Mouse (Mus musculus) heart, embryonic 14.5 days (tissue): Measurements from ENCODE around the gene Pprc1. TPM values are rescaled to one million over a fixed set of nuclear protein-coding genes. Genes with fewer than 3 reads are reported as not detected.

Source experiments
- ATAC-seq: fragments of 200-750 bp; cut with Nextera tagmentation; 2 replicates; pipeline ENCODE4 v1.8.0; 2017; ENCODE audit warnings: low read depth, moderate TSS enrichment; ENCODE audit not compliant: insufficient number of reproducible peaks, insufficient read depth, low FRiP score
- H3K27ac ChIP-seq, 2 experiments: fragments of 200-500 bp in 1 of 2; fragments of 300-500 bp in 1 of 2; sonication (generic) in 1 of 2; replicated peaks in 1 of 2; 2 replicates each; pipeline ENCODE4 v1.5.1; 2012 to 2014; ENCODE audit warnings: low read depth in 2 of 2, low read length in 2 of 2, control low read depth in 1 of 2, mild to moderate bottlenecking in 1 of 2, mixed read lengths in 1 of 2; ENCODE audit not compliant: control insufficient read depth in 1 of 2, insufficient read depth in 1 of 2
- H3K27me3 ChIP-seq: fragments of 300-500 bp; sonication (generic); 2 replicates; pipeline ENCODE4 v1.6.1; 2014; ENCODE audit warnings: mild to moderate bottlenecking, low read length, control low read depth; ENCODE audit not compliant: control insufficient read depth, insufficient read depth
- H3K36me3 ChIP-seq: fragments of 300-500 bp; sonication (generic); 2 replicates; pipeline ENCODE4 v1.6.1; 2014; ENCODE audit warnings: mild to moderate bottlenecking, control low read depth, low read length, mixed read lengths; ENCODE audit not compliant: control insufficient read depth, insufficient read depth
- H3K4me1 ChIP-seq, 2 experiments: fragments of 200-500 bp in 1 of 2; fragments of 300-500 bp in 1 of 2; sonication (generic) in 1 of 2; 2 replicates each; pipeline ENCODE4 v1.6.1; 2012 to 2014; ENCODE audit warnings: low read length in 2 of 2, control low read depth in 1 of 2, mixed read lengths in 1 of 2; ENCODE audit not compliant: control insufficient read depth in 2 of 2, insufficient read depth in 2 of 2
- H3K4me2 ChIP-seq: fragments of 300-500 bp; sonication (generic); 2 replicates; pipeline ENCODE4 v1.6.1; 2014; ENCODE audit warnings: mild to moderate bottlenecking, low read length
- H3K4me3 ChIP-seq, 2 experiments: fragments of 200-500 bp in 1 of 2; fragments of 300-500 bp in 1 of 2; sonication (generic) in 1 of 2; 2 replicates each; pipeline ENCODE4 v1.5.1; 2012 to 2014; ENCODE audit warnings: low read length in 2 of 2, mild to moderate bottlenecking in 2 of 2, control low read depth in 1 of 2, low read depth in 1 of 2, moderate library complexity in 1 of 2; ENCODE audit not compliant: control insufficient read depth in 1 of 2, insufficient read depth in 1 of 2
- H3K9ac ChIP-seq: fragments of 300-500 bp; sonication (generic); 2 replicates; pipeline ENCODE4 v1.6.1; 2014; ENCODE audit warnings: mild to moderate bottlenecking, low read length
- H3K9me3 ChIP-seq: fragments of 300-500 bp; sonication (generic); 2 replicates; pipeline ENCODE4 v1.6.1; 2016; ENCODE audit warnings: low read length, control low read depth; ENCODE audit not compliant: control insufficient read depth
- WGBS: fragments of 180-500 bp; shearing (Covaris S2); extraction: QIAGEN DNeasy Blood & Tissue Kit; methylation state at CpG from one replicate; pipeline ENCODE4 v1.1.7; 2014; 5-methylcytosine and 5-hydroxymethylcytosine counted together
- polyA plus RNA-seq: library from polyadenylated mRNA; unstranded; fragments of >200 nt; fragmentation: Nextera tagmentation; extraction: Ambion mirVana; gene quantifications from 2 replicates; pipeline ENCODE4 v1.2.1, GENCODE M21; 2014

Pprc1 gene
- polyA plus RNA-seq, 1 experiment from 2014 or later = 26.4 TPM

DNA sequence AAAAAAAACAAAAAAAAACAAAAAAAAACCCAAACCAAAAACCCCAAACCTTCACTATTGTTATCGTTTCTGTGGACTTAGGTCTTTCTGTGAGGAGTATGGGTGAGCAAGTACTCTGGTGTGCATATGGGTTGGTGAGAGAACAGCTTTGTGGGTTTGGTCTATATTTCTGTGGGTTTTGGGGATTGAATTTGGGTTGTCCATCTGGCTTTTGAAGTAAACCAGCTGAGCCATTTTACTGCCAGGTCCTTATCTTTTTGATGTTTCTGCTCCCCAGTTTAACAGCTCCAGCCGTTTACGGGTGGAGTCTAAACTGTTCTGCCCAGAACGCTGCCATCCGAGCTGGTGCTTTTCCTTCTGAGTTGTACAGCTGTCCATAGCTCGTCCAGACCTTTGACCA is 16.2 kb downstream of the Pprc1 start:
- Histone ChIP-seq H3K4me3 (no peak overlapping the region), H3K4me2 (no peak overlapping the region), H3K4me1 (peaks cover 2 to 10% of the 10 kb centered on the region in 2 experiments; a peak in 3 of 4 replicates), H3K27ac (no peak overlapping the region), H3K9me3 (no peaks in the 10 kb centered on the region), H3K27me3 (no peaks in the 10 kb centered on the region), H3K9ac (no peak overlapping the region), H3K36me3 (peaks cover 48% of the 10 kb centered on the region)
- no peak for ATAC-seq
- WGBS = 64% methylated on average over 6 of the region's 6 CpGs

DNA sequence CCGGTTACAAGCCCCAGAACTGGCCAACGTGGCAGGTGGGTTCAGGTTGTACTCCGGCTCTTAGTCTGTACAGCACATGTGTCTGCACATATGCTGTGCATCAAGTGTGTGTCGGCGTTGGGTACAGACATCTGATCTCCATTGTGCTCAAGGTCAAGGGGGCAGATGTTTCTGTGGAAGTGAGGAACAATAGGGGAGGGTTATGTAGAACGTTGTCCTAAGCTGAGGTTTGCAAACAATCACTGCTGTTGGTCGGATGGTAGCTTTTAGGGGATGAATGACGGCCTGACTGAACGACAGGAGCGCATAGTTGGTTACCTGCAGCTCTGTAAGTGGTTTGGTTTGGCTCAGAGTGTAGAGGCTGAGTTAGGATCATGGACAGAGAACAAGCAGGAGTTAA is 23.4 kb downstream of the Pprc1 start:
- Histone ChIP-seq H3K4me1 (no peaks in the 10 kb centered on the region), H3K9me3 (no peaks in the 10 kb centered on the region), H3K36me3 (peaks cover 99% of the 10 kb centered on the region), H3K27me3 (no peaks in the 10 kb centered on the region), H3K4me2 (no peak overlapping the region), H3K4me3 (no peak overlapping the region), H3K27ac (no peak overlapping the region), H3K9ac (no peak overlapping the region)
- ATAC-seq = no peak
- WGBS = 77% methylated on average over 10 of the region's 10 CpGs

DNA sequence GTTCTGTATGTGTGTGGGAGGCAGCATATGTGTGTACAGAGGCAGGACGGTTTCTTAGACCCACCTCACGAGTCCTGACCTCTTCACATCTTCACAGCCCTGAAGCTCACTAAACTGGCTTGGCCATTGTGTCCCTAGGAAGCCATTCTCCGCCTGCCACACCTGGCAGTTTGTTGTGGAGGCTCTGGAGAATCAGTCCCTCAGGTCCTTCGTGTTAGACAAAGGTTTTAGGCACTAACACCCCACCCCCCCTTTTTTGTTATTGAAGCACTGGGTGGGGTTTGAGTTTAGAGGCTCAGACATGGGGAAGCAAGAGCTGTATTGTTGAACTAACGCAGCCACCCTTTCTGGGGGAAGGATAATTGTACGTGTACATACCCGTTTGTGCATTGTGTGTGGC is 28.6 kb downstream of the Pprc1 start:
- H3K27ac ChIP-seq = no peak overlapping the region
- H3K4me3 ChIP-seq = no peak overlapping the region
- no peaks in the 10 kb centered on the region for H3K27me3 ChIP-seq
- H3K4me2 ChIP-seq = no peak overlapping the region
- H3K36me3 ChIP-seq = peaks cover 64% of the 10 kb centered on the region
- 87% methylated on average over 7 of the region's 7 CpGs for WGBS
- H3K9ac ChIP-seq = no peak overlapping the region
- ATAC-seq = no peak
- H3K9me3 ChIP-seq = no peaks in the 10 kb centered on the region
- H3K4me1 ChIP-seq = peaks cover 3 to 14% of the 10 kb centered on the region in 2 experiments

DNA sequence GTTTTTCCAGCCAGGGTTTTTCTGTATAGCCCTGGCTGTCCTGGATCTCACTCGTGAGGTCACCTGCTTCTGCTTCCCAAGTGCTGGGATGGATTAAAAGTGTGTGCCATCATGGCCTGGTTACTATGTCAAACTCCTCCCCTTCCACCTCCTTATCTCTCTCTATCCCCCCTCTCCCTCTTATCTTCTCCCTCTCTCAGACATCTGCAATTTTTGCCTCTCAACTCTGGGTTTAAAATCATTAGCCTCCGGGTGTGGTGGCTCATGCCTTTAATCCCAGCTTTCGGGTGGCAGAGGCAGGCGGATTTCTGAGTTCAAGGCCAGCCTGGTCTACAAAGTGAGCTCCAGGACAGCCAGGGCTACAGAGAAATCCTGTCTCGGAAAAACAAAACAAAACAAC is 29.6 kb downstream of the Pprc1 start:
- Histone ChIP-seq H3K9me3 (no peaks in the 10 kb centered on the region), H3K4me2 (no peak overlapping the region), H3K9ac (no peak overlapping the region), H3K27ac (no peak overlapping the region), H3K4me3 (no peak overlapping the region), H3K27me3 (no peaks in the 10 kb centered on the region), H3K36me3 (peaks cover 64% of the 10 kb centered on the region), H3K4me1 (peaks cover 3 to 14% of the 10 kb centered on the region in 2 experiments)
- ATAC-seq = no peak
- WGBS = 81% methylated on average over 5 of the region's 5 CpGs

DNA sequence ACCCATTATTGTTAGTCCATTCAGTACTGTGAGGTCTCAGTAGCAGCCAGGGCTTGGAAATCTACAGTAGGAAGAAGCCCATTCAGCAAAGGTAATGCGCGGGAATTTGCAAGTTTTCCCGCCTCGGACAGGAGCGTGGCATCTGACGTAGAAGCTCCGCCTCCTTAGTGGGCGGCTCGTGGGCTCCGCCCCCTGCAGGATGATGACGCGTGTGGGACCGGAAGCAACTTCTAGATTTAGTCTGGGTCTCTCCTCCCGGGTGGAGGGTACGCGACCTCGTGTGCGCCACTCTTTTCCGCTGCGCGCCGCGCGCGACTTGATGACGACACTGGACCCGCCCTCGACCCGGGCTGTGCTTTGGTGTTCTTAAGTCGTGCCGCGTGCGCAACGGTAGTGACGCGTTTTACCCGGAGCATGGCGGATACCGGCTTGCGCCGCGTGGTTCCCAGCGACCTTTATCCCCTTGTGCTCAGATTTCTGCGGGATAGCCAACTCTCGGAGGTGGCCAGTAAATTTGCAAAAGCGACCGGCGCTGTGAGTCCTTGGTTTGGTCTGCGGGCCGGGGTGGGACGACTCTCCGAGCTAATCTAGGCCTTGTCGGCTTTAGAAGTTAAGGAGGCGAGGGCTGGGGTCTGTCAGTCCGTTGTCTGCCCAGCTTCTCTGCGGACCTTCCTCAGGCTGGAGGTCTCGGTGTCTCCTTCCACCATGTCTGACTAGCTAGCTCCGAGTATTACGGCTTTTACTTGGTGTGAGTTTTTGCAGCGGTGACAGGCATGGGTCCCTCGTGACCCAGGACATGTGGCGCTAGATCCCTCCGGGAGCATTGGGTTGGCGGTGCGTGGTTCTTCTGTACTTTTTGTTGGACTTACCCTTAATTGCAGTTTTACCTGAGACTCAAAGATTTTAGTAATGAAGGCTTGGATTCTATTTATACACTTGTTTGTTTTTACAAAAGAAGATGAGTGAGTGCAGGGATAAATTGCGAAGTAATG is 31.2 kb downstream of the Pprc1 start, which contains the start of gene Nolc1:
Nolc1 (plus strand) TSS at position 248 of the 992 bp plus-strand sequence.
- Histone ChIP-seq H3K4me3 (peak within 1 kb of the TSS; percentile 79 to 80), H3K9ac (peak within 1 kb of the TSS; percentile 81), H3K9me3 (no peaks in the 10 kb centered on the region), H3K4me2 (peak within 1 kb of the TSS; percentile 84), H3K27me3 (no peaks in the 10 kb centered on the region), H3K4me1 (peaks cover 3 to 14% of the 10 kb centered on the region in 2 experiments), H3K27ac (peak within 1 kb of the TSS; percentile 48 to 69), H3K36me3 (peaks cover 65% of the 10 kb centered on the region)
- under 1% methylated on average over 66 of the region's 66 CpGs for WGBS
- ATAC-seq = peak; percentile 94

DNA sequence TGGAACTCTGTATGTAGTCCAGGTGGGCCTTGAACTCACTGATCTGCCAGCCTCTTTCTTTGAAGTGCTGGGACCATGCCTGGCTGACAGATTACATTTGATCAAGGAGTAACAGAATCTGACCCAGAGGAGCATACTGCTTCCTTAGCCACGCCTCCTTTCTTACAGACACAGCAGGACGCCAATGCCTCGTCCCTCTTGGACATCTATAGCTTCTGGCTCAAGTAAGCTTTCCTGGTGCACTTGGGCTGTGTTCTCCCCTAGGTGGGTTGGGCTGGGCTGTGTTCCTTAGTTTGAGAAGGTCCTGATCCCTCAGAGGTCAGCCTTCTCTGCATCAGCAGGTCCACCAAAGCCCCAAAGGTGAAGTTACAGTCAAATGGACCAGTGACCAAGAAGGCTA is 33.8 kb downstream of the Pprc1 start:
- Histone ChIP-seq H3K27ac (no peak overlapping the region), H3K27me3 (no peaks in the 10 kb centered on the region), H3K4me1 (peaks cover 3 to 14% of the 10 kb centered on the region in 2 experiments), H3K4me3 (no peak overlapping the region), H3K4me2 (no peak overlapping the region), H3K9ac (no peak overlapping the region), H3K9me3 (no peaks in the 10 kb centered on the region), H3K36me3 (peaks cover 65% of the 10 kb centered on the region)
- 82% methylated on average over 3 of the region's 3 CpGs for WGBS
- no peak for ATAC-seq

DNA sequence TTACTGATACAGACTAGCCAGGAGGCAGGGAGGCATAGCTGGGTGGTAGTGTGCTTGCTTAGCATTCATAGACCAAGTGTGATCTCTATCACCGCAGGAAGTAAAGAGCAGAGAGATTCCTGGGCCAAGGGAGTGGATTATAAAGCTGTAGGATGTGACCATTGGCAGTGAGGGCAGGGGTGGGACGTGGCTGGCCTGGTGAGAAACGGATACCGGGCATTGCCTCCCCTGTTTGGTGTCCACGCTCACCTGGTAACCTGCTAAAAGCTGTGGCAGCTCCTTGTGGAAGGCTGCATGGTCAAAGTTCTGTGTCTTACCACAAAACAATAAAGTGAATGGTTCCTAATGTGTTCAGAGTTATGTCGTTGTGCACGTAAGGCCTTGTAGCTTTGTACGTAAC is 40.5 kb downstream of the Pprc1 start:
- Histone ChIP-seq H3K9ac (no peak overlapping the region), H3K4me1 (peaks cover 0 to 8% of the 10 kb centered on the region in 2 experiments; a peak in 3 of 4 replicates), H3K9me3 (no peaks in the 10 kb centered on the region), H3K4me2 (no peak overlapping the region), H3K36me3 (peaks cover 56% of the 10 kb centered on the region), H3K27me3 (no peaks in the 10 kb centered on the region), H3K27ac (no peak overlapping the region), H3K4me3 (no peak overlapping the region)
- no peak for ATAC-seq
- WGBS = 96% methylated on average over 8 of the region's 8 CpGs
